Mouse (Mus musculus) telencephalon, adult 2 months (tissue): ENCODE measurements at regions not wholly inside any gene's neighbourhood (a gene's known extent, or its start where the extent isn't known, plus 50 kb on each side); places are given as distances from the start of the nearest gene placed in this dataset.

ENCODE experiments used
- DNase-seq: peaks from one replicate; pipeline ENCODE4 v3.0.0-alpha.2; 2011; ENCODE audit warnings: low read depth, low spot score

- DNase-seq = no peak
Measured at GRCm38 (mm10) chr2:50003866-50004265, 62.4 kb upstream of the Lypd6 start.

GRCm38 (mm10) chr2:50004674-50005527 is 61.3 kb upstream of the Lypd6 start:
- DNase-seq = no peak

GRCm38 (mm10) chr2:50008282-50008681 is 57.9 kb upstream of the Lypd6 start:
- no peak for DNase-seq

DNA sequence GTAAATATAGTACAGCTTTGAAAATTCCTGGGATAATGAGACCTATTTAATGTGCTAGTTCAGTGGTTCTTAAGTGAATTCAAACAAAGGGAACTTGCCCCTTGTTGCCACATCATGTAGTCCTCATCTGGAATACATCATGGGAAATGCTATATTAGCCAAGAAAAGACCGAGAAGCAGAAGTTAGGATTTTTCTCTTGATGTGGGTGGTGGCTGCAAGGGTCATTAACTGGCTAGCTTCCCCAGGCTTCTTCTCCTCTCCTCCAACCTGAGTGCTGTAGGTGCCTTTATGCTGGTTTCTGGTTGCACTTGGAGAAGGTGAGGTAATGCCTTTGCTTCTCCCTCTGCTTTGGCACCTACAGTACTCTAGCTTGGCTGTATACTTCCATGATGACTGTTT is 55.8 kb upstream of the Lypd6 start:
- DNase-seq = no peak

GRCm38 (mm10) chr2:50012303-50012702 is 53.9 kb upstream of the Lypd6 start:
- no peak for DNase-seq

DNA sequence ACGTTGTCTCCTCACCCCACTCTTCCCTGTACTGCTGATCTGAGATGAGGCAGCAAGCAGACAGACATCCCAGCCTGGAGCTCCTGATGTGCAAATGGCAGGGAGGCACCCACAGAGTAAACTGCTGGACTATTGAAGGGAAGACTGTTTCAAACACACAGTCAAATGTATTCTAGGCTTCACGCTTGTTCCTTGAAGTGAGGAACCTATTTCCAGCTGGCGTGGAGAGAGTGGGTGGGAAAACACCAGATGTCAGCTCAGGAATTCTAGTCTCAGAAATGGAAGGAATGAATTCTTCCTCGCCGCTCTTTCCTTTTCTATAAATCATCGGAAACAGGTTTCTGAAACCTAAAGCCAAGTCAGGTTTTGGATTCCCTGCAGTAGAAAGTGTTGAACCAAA is 53.0 kb upstream of the Lypd6 start:
- peak; percentile 82 for DNase-seq

- no peak for DNase-seq
Measured at GRCm38 (mm10) chr2:50013882-50014281, 52.3 kb upstream of the Lypd6 start.

GRCm38 (mm10) chr2:50014683-50015082 is 51.5 kb upstream of the Lypd6 start:
- peak; percentile 77 for DNase-seq
